Mouse (Mus musculus) lung, adult 2 months (tissue): Measurements from ENCODE around the gene Limk2. TPM values are rescaled to one million over a fixed set of nuclear protein-coding genes. Genes with fewer than 3 reads are reported as not detected.

Source experiments
- DNase-seq: peaks from one replicate; pipeline ENCODE4 v3.0.0; 2022
- H3K4me1 ChIP-seq: fragments of 200-500 bp; 2 replicates; pipeline ENCODE4 v1.6.1; 2011; ENCODE audit warnings: low read length; ENCODE audit not compliant: control insufficient read depth, insufficient read depth
- H3K4me3 ChIP-seq: fragments of 200-500 bp; replicated peaks from 2 replicates; pipeline ENCODE3; 2011; ENCODE audit warnings: low read depth, mild to moderate bottlenecking, control low read depth, low read length; ENCODE audit errors: extremely low read depth
- CTCF ChIP-seq: fragments of 200-500 bp; IDR thresholded peaks from 2 replicates; pipeline ENCODE4 v1.5.1; 2011; ENCODE audit warnings: mild to moderate bottlenecking, low read length, control low read depth; ENCODE audit not compliant: insufficient read depth
- POLR2A ChIP-seq: fragments of 200-500 bp; IDR thresholded peaks from 2 replicates; pipeline ENCODE4 v1.6.1; 2011; ENCODE audit warnings: low read depth, mild to moderate bottlenecking, control low read depth, low read length, borderline replicate concordance; ENCODE audit errors: extremely low read depth
- WGBS: fragments of 180-500 bp; shearing (Covaris S2); methylation state at CpG from one replicate; pipeline ENCODE4 v1.1.7; 2018; 5-methylcytosine and 5-hydroxymethylcytosine counted together
- polyA plus RNA-seq: library from polyadenylated mRNA; depleted of rRNA; stranded (reverse); fragments of >200 nt; gene quantifications from 2 replicates; pipeline ENCODE4 v1.2.3, GENCODE M21; 2012

Gene Limk2
- polyA plus RNA-seq, 1 experiment: 142 TPM

DNA sequence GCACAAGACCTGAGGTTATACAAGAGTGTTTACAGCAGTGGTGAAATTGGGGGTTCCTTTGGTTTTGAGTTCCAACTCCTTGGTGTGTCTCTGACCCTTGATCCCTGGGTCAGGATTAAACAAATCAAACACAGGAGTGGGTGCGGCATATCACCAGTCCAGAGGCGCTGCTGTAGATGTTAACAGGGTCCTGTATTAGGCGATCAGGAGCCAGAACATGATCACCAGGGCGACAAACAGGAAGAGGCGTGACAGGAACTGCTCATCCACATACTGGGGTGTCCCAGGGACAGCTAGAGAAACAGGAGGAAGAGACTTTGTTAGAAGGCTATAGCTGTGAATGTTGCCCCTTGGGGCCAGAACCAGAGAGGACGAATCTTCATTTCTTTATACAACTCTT, 8.8 kb upstream of the Limk2 start:
- DNase-seq: no peak
- no peak overlapping the region for H3K4me3 ChIP-seq
- TF ChIP-seq POLR2A (no peak), CTCF (no peak)
- H3K4me1 ChIP-seq: peaks cover 2% of the 10 kb centered on the region; the same call in 1 of the 2 replicates
- WGBS: 59% methylated on average over 6 of the region's 6 CpGs

DNA sequence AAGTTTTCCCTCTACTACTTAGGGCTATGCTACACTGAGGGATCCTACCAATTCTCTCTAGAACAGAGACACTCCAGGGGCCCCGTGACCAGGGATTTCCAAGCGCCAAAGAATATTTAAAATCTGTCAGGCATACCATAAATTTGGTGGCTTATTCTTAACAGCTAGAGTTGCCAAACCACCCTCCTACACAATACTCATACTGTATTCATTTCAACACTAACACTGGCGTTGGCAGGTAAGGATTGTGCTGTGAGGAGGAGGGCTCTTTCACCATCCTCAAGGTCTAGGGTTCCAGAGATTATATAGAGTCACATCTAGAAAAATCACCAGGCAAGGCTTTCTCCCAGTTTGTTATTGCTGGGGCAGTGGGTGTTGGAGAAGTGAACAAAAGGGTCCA, 7.4 kb upstream of the Limk2 start:
- no peak for DNase-seq
- Histone ChIP-seq H3K4me3 (no peak overlapping the region), H3K4me1 (peaks cover 2% of the 10 kb centered on the region; the same call in 1 of the 2 replicates)
- TF ChIP-seq CTCF (no peak), POLR2A (no peak)
- 94% methylated on average over 3 of the region's 3 CpGs for WGBS

DNA sequence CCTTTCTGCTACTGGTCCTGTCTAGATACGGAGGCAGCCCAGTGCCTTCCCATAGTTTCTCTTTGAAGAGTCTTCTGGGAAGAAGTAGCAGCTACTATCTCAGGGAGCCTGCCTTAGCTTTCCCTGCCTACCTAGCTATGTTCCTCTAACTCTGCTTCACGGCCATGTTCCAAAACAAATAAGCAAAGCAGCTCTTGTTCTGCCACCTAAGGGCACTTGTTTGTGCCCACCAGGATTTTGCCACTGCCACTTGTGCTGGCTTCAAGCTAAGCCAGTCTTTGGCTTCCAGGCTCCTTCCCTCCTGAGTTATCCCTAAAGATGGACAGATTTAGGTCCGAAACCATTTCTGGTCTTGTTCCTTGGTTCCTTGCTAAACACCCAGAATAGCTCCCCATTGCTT, 3.1 kb upstream of the Limk2 start:
- no peak for DNase-seq
- Histone ChIP-seq H3K4me1 (peaks cover 2% of the 10 kb centered on the region), H3K4me3 (no peak overlapping the region)
- TF ChIP-seq POLR2A (no peak), CTCF (no peak)
- WGBS: 59% methylated on average over 3 of the region's 3 CpGs

DNA sequence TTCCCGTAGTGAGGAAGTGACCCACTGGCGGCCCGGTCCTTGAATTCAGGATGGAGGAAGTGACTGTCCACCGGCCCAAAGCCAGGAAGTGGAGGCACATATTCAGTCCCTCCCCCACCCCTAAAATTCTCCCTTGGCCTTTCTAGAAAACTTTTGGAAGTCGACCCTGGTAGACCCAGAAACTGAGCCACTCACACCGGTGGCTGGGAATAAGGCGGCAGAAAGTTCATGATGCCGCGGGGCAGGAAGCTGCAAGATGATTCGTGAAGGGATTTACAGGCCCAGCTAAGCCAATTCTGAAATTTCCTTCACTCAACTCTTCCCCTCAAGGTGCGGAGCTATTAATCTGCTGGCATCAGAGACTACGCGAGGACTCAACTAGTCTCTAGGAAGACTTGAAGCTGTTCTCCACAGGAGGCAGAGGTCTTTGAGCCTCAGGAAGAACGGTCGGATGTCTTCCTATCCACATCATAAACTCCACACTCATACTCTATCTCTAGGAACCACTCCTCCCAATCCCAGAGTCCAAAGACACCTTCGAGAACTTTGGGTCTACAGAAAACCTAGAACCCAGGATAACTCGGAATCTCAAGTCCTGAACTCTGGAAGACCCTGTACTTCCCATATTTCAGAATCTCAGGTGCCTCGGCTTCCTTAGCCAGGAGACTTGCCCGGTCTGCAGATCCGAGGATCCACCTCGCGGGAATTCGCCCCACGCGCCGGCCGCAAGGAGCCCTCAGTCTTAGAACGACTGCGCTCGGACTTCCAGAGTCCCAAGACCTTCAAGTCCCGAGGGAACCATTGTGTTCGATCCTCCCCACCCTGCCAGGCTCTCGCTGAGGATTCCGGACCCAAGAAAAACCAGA, 625 bp downstream of the Limk2 start:
- Histone ChIP-seq H3K4me1 (peaks cover 5% of the 10 kb centered on the region), H3K4me3 (peak overlapping the region; percentile 82)
- WGBS: 4% methylated on average over 34 of the region's 34 CpGs
- TF ChIP-seq POLR2A: no peak
- TF ChIP-seq CTCF: no peak
- DNase-seq: no peak

DNA sequence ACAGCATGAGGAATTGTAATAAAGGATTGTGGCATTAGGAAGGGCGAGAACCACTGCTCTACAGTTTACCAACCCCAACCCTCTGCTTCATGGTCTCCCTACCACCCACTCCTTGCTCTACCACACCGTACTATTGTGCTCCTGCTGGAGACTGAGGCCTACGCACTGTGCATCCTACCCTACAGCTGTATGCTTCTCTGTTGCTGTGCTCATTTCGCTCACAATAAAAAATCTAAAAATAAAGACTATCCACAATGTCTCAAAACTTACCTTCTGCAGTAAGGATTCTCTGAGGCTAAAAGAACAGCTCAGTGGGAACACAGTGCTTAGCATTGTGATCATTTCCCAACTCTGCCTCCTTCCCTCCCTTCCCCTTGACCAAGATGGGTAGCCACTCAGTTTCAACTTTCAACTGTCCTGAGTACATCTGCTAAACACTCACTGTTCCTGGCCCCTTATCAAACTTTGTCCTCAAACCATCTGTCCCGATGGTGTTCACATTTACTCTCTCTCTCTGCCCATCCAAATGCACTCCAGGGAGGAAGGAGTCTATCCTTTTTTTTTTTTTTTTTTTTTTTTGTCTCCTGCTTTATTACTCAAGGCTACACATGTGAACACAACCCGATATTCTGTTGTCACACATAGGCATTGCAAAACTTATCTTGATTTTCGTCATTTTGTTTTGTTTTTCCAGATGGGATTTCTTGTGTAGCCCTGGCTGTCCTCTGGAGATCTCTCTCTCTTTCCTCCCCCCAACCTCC, 4.5 kb downstream of the Limk2 start:
- H3K4me3 ChIP-seq: no peak overlapping the region
- 70% methylated on average over 7 of the region's 7 CpGs for WGBS
- H3K4me1 ChIP-seq: peaks cover 5% of the 10 kb centered on the region; the same call in 1 of the 2 replicates
- no peak for DNase-seq
- TF ChIP-seq POLR2A (no peak), CTCF (no peak)

DNA sequence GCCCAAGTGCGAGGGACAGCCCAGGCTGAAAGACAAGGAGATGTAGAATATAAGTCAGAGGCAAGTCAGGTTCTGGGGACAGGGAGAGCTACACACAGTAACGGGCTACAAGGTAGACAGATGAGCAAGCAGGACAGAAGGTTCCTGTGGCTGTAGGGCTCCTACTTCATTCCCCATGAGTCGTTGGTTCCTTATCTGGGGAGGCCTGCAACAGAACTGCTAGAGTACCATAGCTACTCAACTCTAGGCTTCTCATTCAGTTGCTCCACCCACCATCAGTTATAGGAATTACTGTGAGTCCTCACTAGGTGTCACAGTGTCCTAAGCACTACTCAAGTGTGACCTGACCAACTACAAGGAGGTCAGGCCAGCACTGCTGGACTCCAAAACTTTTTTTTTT, 6.0 kb downstream of the Limk2 start:
- DNase-seq: no peak
- WGBS: 74% methylated on average over 3 of the region's 3 CpGs
- TF ChIP-seq CTCF: no peak
- TF ChIP-seq POLR2A: no peak
- Histone ChIP-seq H3K4me3 (no peak overlapping the region), H3K4me1 (peaks cover 3% of the 10 kb centered on the region; the same call in 1 of the 2 replicates)

DNA sequence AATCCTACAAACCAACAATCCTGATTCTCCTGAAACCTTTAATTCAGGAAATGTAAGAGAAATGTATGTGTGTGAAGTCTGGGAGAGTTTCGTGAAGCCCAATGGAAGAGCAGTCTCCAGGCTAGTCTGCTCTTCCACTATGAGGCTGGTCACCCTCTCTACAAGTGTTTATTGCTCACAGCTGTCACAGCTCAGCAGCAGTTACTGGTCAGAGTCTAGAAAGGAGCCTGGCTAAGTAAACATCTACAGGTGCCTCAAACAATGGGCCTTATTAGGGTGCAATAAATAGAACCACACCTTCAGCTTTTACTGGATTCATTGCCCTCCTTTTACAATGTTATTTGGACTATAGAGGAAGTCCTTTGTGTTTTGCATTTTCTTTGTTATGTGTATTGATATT, 10.7 kb downstream of the Limk2 start:
- no peak for DNase-seq
- TF ChIP-seq POLR2A (no peak), CTCF (no peak)
- Histone ChIP-seq H3K4me3 (no peak overlapping the region), H3K4me1 (no peaks in the 10 kb centered on the region)
- WGBS: 84% methylated on average over 1 of the region's 1 CpGs

DNA sequence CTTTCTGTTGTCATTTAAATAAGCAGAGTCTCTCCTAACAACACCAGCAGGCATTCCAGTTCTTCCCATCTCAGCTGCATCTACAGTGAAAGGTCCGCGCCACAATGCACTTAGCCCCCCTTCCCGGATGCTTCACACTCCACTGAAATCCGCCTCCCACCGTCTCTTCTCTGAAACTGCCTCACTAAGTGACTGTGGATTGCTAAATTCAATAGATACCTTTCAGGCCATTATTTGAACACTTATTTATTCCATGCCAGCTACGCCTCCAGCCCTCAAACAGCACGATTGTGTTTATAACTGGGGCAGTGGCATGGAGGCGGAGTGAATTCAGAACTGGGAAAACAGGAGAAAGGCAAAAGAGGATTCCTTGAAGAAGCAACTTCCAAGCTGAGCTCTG, 12.4 kb downstream of the Limk2 start:
- WGBS: 76% methylated on average over 8 of the region's 8 CpGs
- TF ChIP-seq CTCF: no peak
- no peak for TF ChIP-seq POLR2A
- no peak for DNase-seq
- Histone ChIP-seq H3K4me1 (0 out of 2 replicates have a peak, but pooled peaks cover 2% of the 10 kb centered on the region), H3K4me3 (no peak overlapping the region)

DNA sequence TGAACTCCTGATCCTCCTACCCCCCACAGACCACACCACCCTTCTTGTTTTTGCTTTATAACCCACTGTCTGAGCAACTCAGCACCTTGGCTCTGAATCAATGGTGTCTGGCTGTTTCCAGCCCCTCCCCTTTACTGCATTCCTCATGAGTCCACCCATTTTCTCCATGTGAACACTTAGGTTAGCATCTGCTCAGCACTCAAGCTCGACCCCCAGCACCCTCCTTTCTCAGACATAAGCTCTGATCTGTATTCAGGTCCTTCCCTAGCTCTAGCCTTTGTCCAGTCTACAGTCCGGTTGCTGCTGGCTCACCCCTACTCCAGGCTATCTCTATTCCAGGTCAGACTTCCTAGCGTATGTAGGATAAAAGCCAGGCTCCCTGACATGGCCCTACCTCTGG, 12.9 kb downstream of the Limk2 start:
- Histone ChIP-seq H3K4me1 (0 out of 2 replicates have a peak, but pooled peaks cover 4% of the 10 kb centered on the region), H3K4me3 (no peak overlapping the region)
- WGBS: 86% methylated on average over 3 of the region's 3 CpGs
- no peak for DNase-seq
- TF ChIP-seq POLR2A (no peak), CTCF (no peak)
